Mouse (Mus musculus): ENCODE results near the gene Styxl1. TPM values are rescaled to one million over a fixed set of nuclear protein-coding genes. Genes with fewer than 3 reads are reported as not detected.

The Styxl1 gene
- polyA plus RNA-seq, 1 experiment from 2014 or later, result not detected

GRCm38 (mm10) chr5:135725991-135726390, 52.2 kb downstream of the Styxl1 start:
- Histone ChIP-seq H3K4me3 (ENCODE audit: low read depth, low read length) (peak overlapping the region; percentile 32), H3K36me3 (ENCODE audit: control insufficient read depth, insufficient read depth, low read length) (peaks cover 16% of the 10 kb centered on the region), H3K27me3 (ENCODE audit: control insufficient read depth, insufficient read depth, low read length) (no peaks in the 10 kb centered on the region), H3K27ac (ENCODE audit: low read depth, low read length) (peak overlapping the region; percentile 93), H3K9ac (ENCODE audit: low read length) (peak overlapping the region; percentile 49), H3K4me1 (ENCODE audit: control insufficient read depth, insufficient read depth, low read length) (peaks cover 37% of the 10 kb centered on the region), H3K4me2 (peak overlapping the region; percentile 64), H3K9me3 (ENCODE audit: control insufficient read depth, low read length) (no peaks in the 10 kb centered on the region)
- 25% methylated on average over 6 of the region's 6 CpGs for WGBS
- ATAC-seq (ENCODE audit: low FRiP score), result peak; percentile 4; the same call in 1 of the 2 replicates
- peak; percentile 91 for DNase-seq (ENCODE audit: low spot score, missing footprints)

DNA sequence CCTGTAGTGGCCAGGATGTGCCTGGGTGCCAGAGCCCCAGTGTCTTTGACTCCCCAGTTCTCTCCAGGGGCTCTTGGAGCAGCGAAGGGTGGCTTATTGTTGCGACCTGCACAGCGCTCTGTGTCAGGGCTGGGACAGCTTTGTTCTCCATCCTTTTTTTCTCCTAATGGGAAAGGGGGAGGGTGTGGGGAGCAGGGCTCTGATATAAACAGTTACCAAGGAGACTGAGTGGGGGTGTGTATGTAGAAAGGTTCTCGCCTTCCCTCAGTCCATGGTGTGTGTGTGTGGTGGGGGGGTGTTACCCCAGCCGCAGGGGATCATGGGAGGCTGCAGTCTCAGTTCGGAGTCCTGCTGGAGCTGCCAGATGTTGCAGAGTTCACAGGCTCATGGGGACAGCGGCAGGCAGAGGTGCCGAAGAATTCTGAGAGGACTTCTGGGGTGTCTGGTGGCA, 52.8 kb downstream of the Styxl1 start:
- peaks cover 11% of the 10 kb centered on the region; the same call in 1 of the 2 replicates for H3K36me3 ChIP-seq (ENCODE audit: control insufficient read depth, insufficient read depth, low read length)
- H3K9ac ChIP-seq (ENCODE audit: low read length), result peak overlapping the region; percentile 49
- DNase-seq (ENCODE audit: low spot score, missing footprints), result peak; percentile 98
- H3K4me1 ChIP-seq (ENCODE audit: control insufficient read depth, insufficient read depth, low read length), result peaks cover 37% of the 10 kb centered on the region
- H3K9me3 ChIP-seq (ENCODE audit: control insufficient read depth, low read length), result no peaks in the 10 kb centered on the region
- no peaks in the 10 kb centered on the region for H3K27me3 ChIP-seq (ENCODE audit: control insufficient read depth, insufficient read depth, low read length)
- peak; percentile 91 for ATAC-seq (ENCODE audit: low FRiP score)
- peak overlapping the region; percentile 64 for H3K4me2 ChIP-seq
- H3K27ac ChIP-seq (ENCODE audit: low read depth, low read length), result peak overlapping the region; percentile 93
- H3K4me3 ChIP-seq (ENCODE audit: low read depth, low read length), result peak overlapping the region; percentile 32
- WGBS, result 5% methylated on average over 8 of the region's 8 CpGs

- WGBS, result 4% methylated on average over 9 of the region's 9 CpGs
- DNase-seq (ENCODE audit: low spot score, missing footprints), result no peak
- H3K9ac ChIP-seq (ENCODE audit: low read length), result peak overlapping the region; percentile 49
- peak overlapping the region; percentile 64 for H3K4me2 ChIP-seq
- no peaks in the 10 kb centered on the region for H3K9me3 ChIP-seq (ENCODE audit: control insufficient read depth, low read length)
- H3K4me1 ChIP-seq (ENCODE audit: control insufficient read depth, insufficient read depth, low read length), result peaks cover 37% of the 10 kb centered on the region
- peak overlapping the region; percentile 93 for H3K27ac ChIP-seq (ENCODE audit: low read depth, low read length)
- peaks cover 4% of the 10 kb centered on the region; the same call in 1 of the 2 replicates for H3K36me3 ChIP-seq (ENCODE audit: control insufficient read depth, insufficient read depth, low read length)
- peak; percentile 85 for ATAC-seq (ENCODE audit: low FRiP score)
- no peak overlapping the region for H3K4me3 ChIP-seq (ENCODE audit: low read depth, low read length)
- no peaks in the 10 kb centered on the region for H3K27me3 ChIP-seq (ENCODE audit: control insufficient read depth, insufficient read depth, low read length)
Measured at GRCm38 (mm10) chr5:135724536-135725322, 53.5 kb downstream of the Styxl1 start.

DNA sequence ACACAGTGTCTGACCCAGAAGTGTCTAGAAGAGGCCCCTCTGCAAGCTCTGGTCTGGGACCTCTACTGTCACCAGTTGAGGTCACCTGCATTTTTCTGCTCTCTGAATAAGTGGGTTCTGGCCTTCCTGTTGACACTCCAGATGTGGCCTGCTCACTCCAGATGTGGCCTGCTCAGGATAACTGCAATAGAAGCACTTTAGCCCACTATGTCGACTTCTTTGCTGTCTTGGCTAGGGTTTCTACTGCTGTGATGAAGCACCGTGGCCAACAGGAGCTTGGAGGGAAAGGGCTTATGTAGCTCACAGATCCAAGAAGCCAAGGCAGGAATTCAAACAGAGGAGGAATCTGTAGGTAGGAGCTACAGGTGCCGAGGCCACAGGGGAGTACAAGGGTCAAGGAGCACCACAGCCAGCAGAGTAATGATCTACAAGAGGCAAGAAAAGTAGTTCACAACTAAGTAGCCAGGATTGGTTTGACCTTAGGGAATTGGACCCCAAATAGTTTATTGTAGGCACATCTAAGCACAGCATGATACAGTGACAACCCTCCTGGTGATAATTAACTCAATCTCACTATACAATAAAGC, 54.9 kb downstream of the Styxl1 start:
- no peak overlapping the region for H3K9ac ChIP-seq (ENCODE audit: low read length)
- no peak overlapping the region for H3K4me2 ChIP-seq
- DNase-seq (ENCODE audit: low spot score, missing footprints) (no peak), ATAC-seq (ENCODE audit: low FRiP score) (no peak)
- H3K9me3 ChIP-seq (ENCODE audit: control insufficient read depth, low read length), result no peaks in the 10 kb centered on the region
- H3K36me3 ChIP-seq (ENCODE audit: control insufficient read depth, insufficient read depth, low read length), result no peaks in the 10 kb centered on the region
- no peak overlapping the region for H3K27ac ChIP-seq (ENCODE audit: low read depth, low read length)
- H3K4me1 ChIP-seq (ENCODE audit: control insufficient read depth, insufficient read depth, low read length), result peaks cover 37% of the 10 kb centered on the region
- no peaks in the 10 kb centered on the region for H3K27me3 ChIP-seq (ENCODE audit: control insufficient read depth, insufficient read depth, low read length)
- H3K4me3 ChIP-seq (ENCODE audit: low read depth, low read length), result no peak overlapping the region
- 81% methylated on average over 3 of the region's 3 CpGs for WGBS

DNA sequence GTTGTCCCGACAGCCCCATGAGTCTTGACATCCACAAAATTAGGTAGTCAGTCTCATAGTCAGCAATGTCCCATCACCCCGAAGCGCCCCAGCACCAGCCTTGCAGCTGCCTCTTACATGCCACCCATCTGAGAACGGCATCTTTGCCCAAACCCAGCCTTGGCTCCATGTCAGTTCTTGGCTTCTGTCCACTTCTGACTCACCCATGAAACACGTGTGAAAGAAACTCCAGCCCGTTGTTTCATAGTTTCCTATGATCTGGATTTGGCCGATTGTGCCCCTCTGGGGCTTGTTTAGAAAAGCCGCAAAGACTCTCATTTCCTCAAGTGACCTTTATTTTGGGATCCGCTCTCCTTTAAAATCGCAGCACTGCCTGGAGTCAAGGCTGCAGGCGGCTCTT, 56.1 kb downstream of the Styxl1 start:
- Histone ChIP-seq H3K4me2 (no peak overlapping the region), H3K4me1 (ENCODE audit: control insufficient read depth, insufficient read depth, low read length) (peaks cover 33% of the 10 kb centered on the region), H3K4me3 (ENCODE audit: low read depth, low read length) (no peak overlapping the region), H3K27me3 (ENCODE audit: control insufficient read depth, insufficient read depth, low read length) (no peaks in the 10 kb centered on the region), H3K9ac (ENCODE audit: low read length) (no peak overlapping the region), H3K36me3 (ENCODE audit: control insufficient read depth, insufficient read depth, low read length) (no peaks in the 10 kb centered on the region; the same call in 1 of the 2 replicates), H3K27ac (ENCODE audit: low read depth, low read length) (no peak overlapping the region), H3K9me3 (ENCODE audit: control insufficient read depth, low read length) (no peaks in the 10 kb centered on the region)
- DNase-seq (ENCODE audit: low spot score, missing footprints) (no peak), ATAC-seq (ENCODE audit: low FRiP score) (no peak)
- 89% methylated on average over 11 of the region's 11 CpGs for WGBS

- 94% methylated on average over 8 of the region's 8 CpGs for WGBS
- Histone ChIP-seq H3K9me3 (ENCODE audit: control insufficient read depth, low read length) (no peaks in the 10 kb centered on the region), H3K4me1 (ENCODE audit: control insufficient read depth, insufficient read depth, low read length) (peaks cover 24% of the 10 kb centered on the region), H3K4me2 (no peak overlapping the region), H3K4me3 (ENCODE audit: low read depth, low read length) (no peak overlapping the region), H3K27me3 (ENCODE audit: control insufficient read depth, insufficient read depth, low read length) (no peaks in the 10 kb centered on the region), H3K9ac (ENCODE audit: low read length) (no peak overlapping the region), H3K36me3 (ENCODE audit: control insufficient read depth, insufficient read depth, low read length) (no peaks in the 10 kb centered on the region; the same call in 1 of the 2 replicates), H3K27ac (ENCODE audit: low read depth, low read length) (no peak overlapping the region)
- ATAC-seq (ENCODE audit: low FRiP score) (no peak), DNase-seq (ENCODE audit: low spot score, missing footprints) (no peak)
Measured at GRCm38 (mm10) chr5:135721076-135721475, 57.1 kb downstream of the Styxl1 start.

GRCm38 (mm10) chr5:135720121-135720520, 58.1 kb downstream of the Styxl1 start:
- DNase-seq (ENCODE audit: low spot score, missing footprints) (no peak), ATAC-seq (ENCODE audit: low FRiP score) (no peak)
- 86% methylated on average over 3 of the region's 3 CpGs for WGBS
- Histone ChIP-seq H3K9me3 (ENCODE audit: control insufficient read depth, low read length) (no peaks in the 10 kb centered on the region), H3K27ac (ENCODE audit: low read depth, low read length) (no peak overlapping the region), H3K4me1 (ENCODE audit: control insufficient read depth, insufficient read depth, low read length) (peaks cover 14% of the 10 kb centered on the region), H3K4me2 (no peak overlapping the region), H3K36me3 (ENCODE audit: control insufficient read depth, insufficient read depth, low read length) (no peaks in the 10 kb centered on the region; the same call in 1 of the 2 replicates), H3K9ac (ENCODE audit: low read length) (no peak overlapping the region), H3K27me3 (ENCODE audit: control insufficient read depth, insufficient read depth, low read length) (no peaks in the 10 kb centered on the region), H3K4me3 (ENCODE audit: low read depth, low read length) (no peak overlapping the region)

- Histone ChIP-seq H3K4me1 (ENCODE audit: control insufficient read depth, insufficient read depth, low read length) (peaks cover 9% of the 10 kb centered on the region), H3K36me3 (ENCODE audit: control insufficient read depth, insufficient read depth, low read length) (no peaks in the 10 kb centered on the region; the same call in 1 of the 2 replicates), H3K4me3 (ENCODE audit: low read depth, low read length) (no peak overlapping the region), H3K27me3 (ENCODE audit: control insufficient read depth, insufficient read depth, low read length) (no peaks in the 10 kb centered on the region), H3K27ac (ENCODE audit: low read depth, low read length) (no peak overlapping the region), H3K9me3 (ENCODE audit: control insufficient read depth, low read length) (no peaks in the 10 kb centered on the region), H3K9ac (ENCODE audit: low read length) (no peak overlapping the region), H3K4me2 (no peak overlapping the region)
- DNase-seq (ENCODE audit: low spot score, missing footprints) (no peak), ATAC-seq (ENCODE audit: low FRiP score) (no peak)
- 90% methylated on average over 10 of the region's 10 CpGs for WGBS
Measured at GRCm38 (mm10) chr5:135719586-135720120, 58.5 kb downstream of the Styxl1 start.

GRCm38 (mm10) chr5:135715624-135716023, 62.6 kb downstream of the Styxl1 start:
- H3K27me3 ChIP-seq (ENCODE audit: control insufficient read depth, insufficient read depth, low read length), result no peaks in the 10 kb centered on the region
- 55% methylated on average over 10 of the region's 10 CpGs for WGBS
- H3K4me3 ChIP-seq (ENCODE audit: low read depth, low read length), result no peak overlapping the region
- H3K9ac ChIP-seq (ENCODE audit: low read length), result no peak overlapping the region
- H3K36me3 ChIP-seq (ENCODE audit: control insufficient read depth, insufficient read depth, low read length), result no peaks in the 10 kb centered on the region; the same call in 1 of the 2 replicates
- H3K9me3 ChIP-seq (ENCODE audit: control insufficient read depth, low read length), result no peaks in the 10 kb centered on the region
- H3K4me1 ChIP-seq (ENCODE audit: control insufficient read depth, insufficient read depth, low read length), result no peaks in the 10 kb centered on the region
- DNase-seq (ENCODE audit: low spot score, missing footprints) (no peak), ATAC-seq (ENCODE audit: low FRiP score) (no peak)
- H3K4me2 ChIP-seq, result no peak overlapping the region
- no peak overlapping the region for H3K27ac ChIP-seq (ENCODE audit: low read depth, low read length)

All from midbrain, embryonic 11.5 days (tissue).